Mouse (Mus musculus): ENCODE results near the gene Sap18.

DNA sequence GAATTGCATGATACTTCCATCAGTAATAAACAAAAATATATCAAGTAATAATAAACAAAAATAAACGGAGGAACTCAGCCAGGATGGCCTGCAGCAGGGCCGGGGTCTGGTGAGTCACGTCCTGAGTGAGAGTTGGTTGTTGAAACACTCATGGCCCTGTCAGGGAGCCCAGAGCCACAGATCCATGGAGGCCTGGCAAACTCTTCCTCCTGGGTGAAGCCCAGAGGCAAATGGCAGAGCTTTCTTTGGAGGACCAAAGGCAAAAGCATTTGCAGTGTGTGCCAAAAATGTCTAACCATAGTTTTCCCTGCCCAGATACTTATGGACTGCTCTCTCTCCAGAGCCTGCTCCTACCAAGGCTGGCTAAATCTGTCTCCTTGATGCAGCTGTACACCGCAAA lies 6.8 kb upstream of the Sap18 start:
- TF ChIP-seq GATA1 (IDR thresholded peaks at IDR 0.05; ENCODE audit: borderline replicate concordance, low read length) (no peak), CTCF (IDR thresholded peaks at IDR 0.05; ENCODE audit: low read depth, low read length) (no peak), GATA2 (IDR thresholded peaks at IDR 0.05; ENCODE audit: borderline replicate concordance, low read depth, low read length) (no peak), TAL1 (conservative IDR thresholded peaks at IDR 0.05; ENCODE audit: low read depth, low read length) (no peak), POLR2AphosphoS5 (IDR thresholded peaks at IDR 0.05; ENCODE audit: insufficient replicate concordance, low read depth, low read length) (no peak)
